Mouse (Mus musculus) mature B cell (primary cell): ENCODE data around the gene Susd4.

Source experiments
- in situ Hi-C: fragments of 300-500 bp; cut with MboI; formaldehyde crosslinking; loops from 2 replicates; pipeline ENCODE4 v1.14.3; 2019

The Susd4 gene

DNA sequence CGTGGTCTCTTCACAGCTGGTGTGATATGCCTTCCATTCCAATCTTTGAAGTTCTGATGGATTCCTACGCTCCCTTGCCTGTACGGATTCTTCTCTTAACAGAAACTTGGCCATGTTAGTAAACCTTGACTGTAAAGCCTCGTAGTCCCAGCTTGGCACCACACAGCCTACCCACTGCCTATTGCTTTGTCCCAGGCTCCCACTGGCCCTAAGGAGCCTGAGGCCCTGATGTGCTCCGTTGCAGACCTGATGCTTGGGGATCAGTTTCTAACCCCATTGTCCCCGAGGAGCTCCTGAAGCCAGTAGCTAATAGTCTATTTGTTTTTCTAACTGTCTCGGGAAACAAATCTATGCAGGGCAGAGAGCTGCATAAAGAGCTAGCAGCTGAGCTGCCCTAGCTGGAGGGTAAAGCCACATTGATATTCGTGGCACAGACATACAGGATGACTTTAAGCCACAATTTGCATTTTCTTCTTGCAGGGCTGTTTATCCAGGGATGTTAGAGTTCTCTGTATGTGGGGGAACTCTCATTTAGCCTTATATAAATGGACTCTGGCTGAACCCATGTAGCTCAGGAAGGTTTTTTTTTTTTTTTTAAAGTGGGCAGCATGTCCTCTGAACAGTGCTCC, 155.2 kb downstream of the Susd4 start:
- in situ Hi-C loops = no loop called here

DNA sequence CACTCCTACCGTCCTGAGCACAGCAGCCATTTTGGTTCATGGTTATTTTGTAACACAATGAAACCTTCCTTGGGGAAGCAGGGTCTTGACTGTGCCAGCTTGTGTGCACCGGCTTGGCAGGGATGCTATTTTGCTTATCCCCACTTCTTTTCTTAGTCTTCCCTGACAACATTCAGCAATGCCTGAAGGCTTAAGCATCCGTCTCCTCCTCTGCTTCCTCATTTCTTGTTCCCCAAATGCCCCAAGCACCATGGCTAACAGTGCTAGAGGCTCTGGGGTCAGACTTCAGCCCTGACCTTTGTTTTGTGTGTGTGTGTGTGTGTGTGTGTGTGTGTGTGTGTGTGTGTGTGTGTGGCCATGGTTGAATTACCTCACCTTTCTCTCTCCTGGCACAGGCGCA, 159.2 kb downstream of the Susd4 start:
- in situ Hi-C loops = no loop called here

DNA sequence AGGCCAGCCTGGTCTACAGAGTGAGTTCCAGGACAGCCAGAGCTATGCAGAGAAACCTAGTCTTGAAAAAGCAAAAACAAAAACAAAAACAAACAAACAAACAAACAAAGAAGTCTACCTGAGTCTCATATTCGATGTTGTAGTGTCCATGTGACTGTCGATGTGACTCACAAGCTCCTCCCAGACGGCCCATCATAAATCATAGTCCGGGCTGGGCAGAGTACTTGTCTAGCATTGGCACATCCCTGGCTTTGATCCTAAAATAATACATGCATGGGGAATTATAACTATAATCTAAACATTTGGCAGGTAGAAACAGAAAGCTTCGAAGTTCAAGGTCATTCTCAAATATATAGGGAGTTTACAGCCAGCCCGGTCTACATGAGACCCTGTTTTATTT, 162.8 kb downstream of the Susd4 start:
- in situ Hi-C loops = no loop called here

DNA sequence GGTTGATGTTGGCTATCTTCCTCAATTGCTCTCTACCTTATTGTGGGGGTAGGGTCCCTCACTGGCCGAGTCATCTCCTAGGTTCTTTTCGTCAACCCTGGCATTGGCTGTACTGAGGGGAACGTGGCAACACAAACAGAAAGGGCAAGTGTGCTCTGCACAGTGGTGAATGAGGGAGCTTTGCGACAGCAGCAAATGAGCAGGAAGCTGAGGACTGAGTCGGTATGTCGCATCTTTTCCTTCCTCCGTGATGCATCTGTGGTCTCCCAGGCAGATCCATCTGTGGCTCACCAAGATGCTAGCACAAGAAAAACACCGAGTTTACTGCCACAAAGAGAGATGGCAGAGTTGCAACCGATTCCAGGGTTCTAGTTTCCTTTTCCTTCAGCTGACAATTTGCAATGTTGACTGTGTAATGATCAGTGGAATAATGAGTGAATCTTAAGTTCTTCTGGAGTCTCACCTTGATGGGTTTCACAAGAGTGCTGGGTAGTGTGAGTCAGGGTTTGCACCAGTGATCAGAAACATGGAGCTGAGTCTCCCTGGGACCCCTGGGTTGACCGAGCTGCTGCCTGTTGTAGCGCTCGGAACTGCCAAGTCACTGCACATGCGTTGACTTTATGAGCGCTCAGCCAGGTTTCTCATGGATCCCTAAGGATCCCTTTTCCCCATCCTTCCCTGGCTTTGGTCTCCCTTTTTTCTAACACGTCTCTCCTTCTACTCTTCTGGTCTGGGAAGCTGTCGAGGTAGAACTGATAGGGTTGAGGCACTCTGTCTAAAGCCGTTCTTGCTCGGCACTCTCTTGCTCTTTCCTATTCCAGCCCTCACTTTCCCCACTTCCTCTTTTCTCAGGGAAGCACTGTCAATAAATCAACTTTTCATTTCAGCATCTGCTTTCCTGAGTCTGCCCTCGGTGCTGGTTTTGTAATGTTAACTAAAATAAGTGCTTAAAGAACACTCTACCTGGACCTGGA, 164.5 kb downstream of the Susd4 start:
- in situ Hi-C loops = no loop called here

DNA sequence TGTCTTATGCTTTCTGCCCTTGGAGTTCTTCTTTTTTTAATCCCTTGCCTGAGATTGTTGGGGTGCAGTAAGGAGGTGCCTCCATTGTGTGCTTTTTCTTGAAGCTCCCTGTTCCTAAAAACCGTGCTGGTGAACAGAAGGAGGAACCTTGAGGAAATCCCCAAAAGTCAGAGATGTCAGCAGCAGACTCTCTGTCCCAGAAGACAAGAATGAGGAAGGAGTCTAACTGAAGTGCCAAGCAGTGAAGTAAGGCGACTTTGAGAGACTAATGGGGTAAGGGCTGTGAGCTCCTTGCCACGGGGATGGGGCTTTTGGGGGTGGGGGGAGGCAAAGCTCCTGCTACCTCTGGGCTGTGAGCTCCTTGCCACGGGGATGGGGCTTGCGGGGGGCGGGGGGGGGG, 171.8 kb downstream of the Susd4 start:
- in situ Hi-C loops = no loop called here

DNA sequence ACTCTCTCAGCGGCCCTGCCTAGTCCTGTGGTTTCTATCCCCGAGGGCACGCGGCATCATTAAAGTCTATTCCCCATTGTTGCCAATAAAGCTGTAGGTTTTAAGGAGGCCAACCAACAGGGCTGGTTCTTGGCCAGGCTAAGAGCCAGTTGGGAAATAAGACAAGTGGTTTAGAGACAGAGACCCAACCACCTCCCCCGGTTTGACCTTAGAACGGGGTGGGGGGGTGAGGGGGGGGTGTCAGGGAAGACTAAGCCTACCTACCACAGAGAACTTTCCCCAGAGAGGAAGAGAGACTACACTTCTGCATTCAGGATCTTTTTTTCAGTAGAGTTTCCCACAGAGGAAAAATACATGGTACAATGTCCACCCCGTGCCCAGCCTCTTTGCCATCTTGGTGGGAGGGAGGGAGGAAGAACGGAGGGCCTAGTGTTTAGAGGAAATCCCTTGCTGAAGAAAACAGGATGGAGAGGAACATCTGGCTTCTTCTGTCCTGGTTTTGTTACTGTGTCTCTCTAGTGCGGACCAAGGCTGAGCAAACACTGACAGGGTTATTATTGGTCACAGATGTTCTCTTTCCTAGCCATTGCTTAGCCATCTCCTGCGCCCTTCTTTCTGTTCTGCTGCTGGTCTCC, 173.9 kb downstream of the Susd4 start:
- in situ Hi-C loops = no loop called here

DNA sequence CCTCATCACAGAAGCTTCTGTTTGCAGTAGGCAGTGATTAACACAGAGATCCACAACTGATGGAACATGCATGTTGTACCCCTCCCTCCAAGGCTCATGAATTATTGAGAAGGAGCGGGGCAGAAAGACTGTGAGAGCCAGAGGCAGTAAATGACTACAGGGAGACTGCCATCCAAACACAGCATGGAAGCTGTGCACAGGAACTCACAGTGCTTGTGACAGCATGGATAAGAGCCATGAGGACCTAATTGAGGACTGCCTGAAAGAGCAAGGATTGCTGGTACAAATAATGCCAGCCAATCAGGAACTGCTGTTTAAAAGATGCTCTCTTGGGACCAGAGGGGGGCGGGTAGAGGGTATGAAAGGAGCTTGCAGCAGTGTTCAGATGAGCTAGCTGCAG, 178.3 kb downstream of the Susd4 start:
- in situ Hi-C loops = no loop called here

DNA sequence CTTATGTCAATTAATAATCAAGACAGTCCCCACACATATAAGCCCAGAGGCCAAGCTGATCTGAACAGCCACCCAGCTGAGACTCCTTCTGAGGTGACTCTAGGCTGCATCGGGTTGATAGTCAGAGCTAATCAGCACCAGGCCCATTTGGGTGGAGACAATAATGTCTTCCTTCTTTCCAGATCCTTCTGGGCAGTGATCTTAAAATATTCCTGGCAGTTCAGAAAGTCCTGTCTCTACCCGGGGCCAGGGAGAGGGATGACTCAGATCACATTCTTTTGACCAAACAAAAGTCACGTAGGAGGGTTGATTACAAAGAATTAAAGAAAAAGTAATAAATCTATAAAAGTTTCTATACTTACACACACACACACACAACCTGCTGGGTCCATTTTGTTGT, 180.3 kb downstream of the Susd4 start:
- in situ Hi-C loops = no loop called here

DNA sequence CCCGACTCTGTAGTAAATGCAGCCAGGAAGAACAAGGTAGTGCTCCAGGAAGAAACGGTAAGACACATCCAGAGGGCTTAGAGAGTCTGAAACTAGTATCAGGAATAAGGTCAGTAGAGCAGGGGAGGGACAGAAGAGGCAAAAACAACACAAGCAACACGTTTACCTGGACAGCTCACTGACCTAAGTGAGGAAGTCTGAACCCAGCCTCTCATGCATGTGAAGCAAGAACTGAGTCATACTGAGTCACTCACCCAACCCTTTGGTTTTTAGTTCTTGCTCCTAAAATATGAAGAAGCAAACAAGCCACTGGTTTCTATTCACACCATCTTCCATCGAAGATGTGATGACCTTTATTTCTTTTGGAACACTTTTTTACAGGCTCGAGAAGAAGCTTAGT, 181.0 kb downstream of the Susd4 start:
- in situ Hi-C loops = no loop called here

DNA sequence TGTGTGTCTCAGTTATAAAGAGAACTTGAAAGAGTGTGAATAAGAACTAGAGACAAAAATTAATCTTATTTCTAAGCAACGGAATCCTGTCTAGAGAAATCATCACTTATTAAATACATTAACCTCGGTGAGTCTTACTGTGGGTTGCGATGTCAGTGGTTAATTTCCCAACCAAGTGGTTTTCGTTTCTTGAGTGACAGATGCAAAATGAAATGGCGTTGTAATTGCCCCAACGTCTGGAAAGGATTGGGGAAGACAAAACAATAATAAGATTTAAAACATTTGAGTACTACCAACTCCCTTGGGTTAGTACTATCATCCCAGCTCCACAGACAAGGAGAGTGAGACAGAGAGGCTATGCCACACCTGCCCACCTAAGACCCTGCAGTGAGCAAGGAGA, 181.9 kb downstream of the Susd4 start:
- in situ Hi-C loops = no loop called here
